Mouse (Mus musculus) heart, postnatal 25 days (tissue): ENCODE data around the gene Smn1. TPM values are rescaled to one million over a fixed set of nuclear protein-coding genes. Genes with fewer than 3 reads are reported as not detected.

Experiments used
- total RNA-seq, 2 experiments: library from RNA; stranded (reverse); gene quantifications; 2 replicates each; pipeline ENCODE4 v1.2.3; 2021

The Smn1 gene
- total RNA-seq, 2 experiments from 2014 or later = 13.5 to 16.0 TPM

Other genes with a start within 250 kb of the Smn1 start
- gene Cartpt, start 223.8 kb upstream of the Smn1 start, total RNA-seq = not detected
- 10 to 100 TPM; 84.3 to 89.5 TPM for gene Mccc2, start 109.2 kb upstream of the Smn1 start, total RNA-seq
- gene Bdp1, start 20.8 kb upstream of the Smn1 start, total RNA-seq = 10 to 100 TPM; 25.3 to 29.3 TPM
- gene Serf1, start 16.8 kb upstream of the Smn1 start, total RNA-seq = 1 to 10 TPM; 5.6 to 6.7 TPM
- under 1 TPM; 0.48 to 0.49 TPM for gene Naip2, start 77.2 kb downstream of the Smn1 start, total RNA-seq
- under 1 TPM; 0.25 to 0.34 TPM for gene Naip5, start 121.5 kb downstream of the Smn1 start, total RNA-seq
- gene Naip6, start 192.8 kb downstream of the Smn1 start, total RNA-seq = under 1 TPM; 0.11 to 0.21 TPM